Mouse (Mus musculus) heart, adult 11 months (tissue): ENCODE results near the gene Gpr183.

Experiments
- DNase-seq: peaks from one replicate; pipeline ENCODE4 v3.0.0; 2022

Gene Gpr183

GRCm38 (mm10) chr14:121956291-121956690 lies 8.7 kb downstream of the Gpr183 start:
- peak; percentile 71 for DNase-seq

- DNase-seq = no peak
Observed at GRCm38 (mm10) chr14:121955176-121955795, 9.7 kb downstream of the Gpr183 start.

GRCm38 (mm10) chr14:121954608-121955007 lies 10.4 kb downstream of the Gpr183 start:
- peak; percentile 78 for DNase-seq

GRCm38 (mm10) chr14:121954129-121954528 lies 10.9 kb downstream of the Gpr183 start:
- no peak for DNase-seq

GRCm38 (mm10) chr14:121952046-121952400 lies 13.0 kb downstream of the Gpr183 start:
- peak; percentile 68 for DNase-seq

- peak; percentile 84 for DNase-seq
Observed at GRCm38 (mm10) chr14:121951399-121952045, 13.5 kb downstream of the Gpr183 start.

GRCm38 (mm10) chr14:121949897-121950296 lies 15.1 kb downstream of the Gpr183 start:
- DNase-seq = peak; percentile 75

GRCm38 (mm10) chr14:121949436-121949835 lies 15.6 kb downstream of the Gpr183 start:
- DNase-seq = peak; percentile 72

- DNase-seq = peak; percentile 13
Observed at GRCm38 (mm10) chr14:121947966-121948365, 17.0 kb downstream of the Gpr183 start.

GRCm38 (mm10) chr14:121947201-121947760 lies 17.7 kb downstream of the Gpr183 start:
- peak; percentile 46 for DNase-seq

- DNase-seq = peak; percentile 28
Observed at GRCm38 (mm10) chr14:121946728-121947127, 18.3 kb downstream of the Gpr183 start.

GRCm38 (mm10) chr14:121946131-121946530 lies 18.9 kb downstream of the Gpr183 start:
- DNase-seq = peak; percentile 62

- DNase-seq = no peak
Observed at GRCm38 (mm10) chr14:121939582-121939981, 25.4 kb downstream of the Gpr183 start.

- peak; percentile 94 for DNase-seq
Observed at GRCm38 (mm10) chr14:121938256-121939191, 26.5 kb downstream of the Gpr183 start.

- peak; percentile 95 for DNase-seq
Observed at GRCm38 (mm10) chr14:121937601-121938255, 27.3 kb downstream of the Gpr183 start.

GRCm38 (mm10) chr14:121936856-121937255 lies 28.1 kb downstream of the Gpr183 start:
- peak; percentile 55 for DNase-seq

GRCm38 (mm10) chr14:121936356-121936755 lies 28.6 kb downstream of the Gpr183 start:
- DNase-seq = peak; percentile 64

- DNase-seq = peak; percentile 48
Observed at GRCm38 (mm10) chr14:121934597-121934946, 30.4 kb downstream of the Gpr183 start.

GRCm38 (mm10) chr14:121933906-121934596 lies 30.9 kb downstream of the Gpr183 start:
- DNase-seq = peak; percentile 83

GRCm38 (mm10) chr14:121932180-121932579 lies 32.8 kb downstream of the Gpr183 start:
- peak; percentile 84 for DNase-seq

GRCm38 (mm10) chr14:121931594-121931993 lies 33.4 kb downstream of the Gpr183 start:
- DNase-seq = peak; percentile 91
